Mouse (Mus musculus): Measurements from ENCODE around the gene Xlr4c. TPM values are rescaled to one million over a fixed set of nuclear protein-coding genes. Genes with fewer than 3 reads are reported as not detected.

Gene Xlr4c
- polyA plus RNA-seq (2012; rRNA removed), result 0.19 and 0.41 TPM in 2 replicates

DNA sequence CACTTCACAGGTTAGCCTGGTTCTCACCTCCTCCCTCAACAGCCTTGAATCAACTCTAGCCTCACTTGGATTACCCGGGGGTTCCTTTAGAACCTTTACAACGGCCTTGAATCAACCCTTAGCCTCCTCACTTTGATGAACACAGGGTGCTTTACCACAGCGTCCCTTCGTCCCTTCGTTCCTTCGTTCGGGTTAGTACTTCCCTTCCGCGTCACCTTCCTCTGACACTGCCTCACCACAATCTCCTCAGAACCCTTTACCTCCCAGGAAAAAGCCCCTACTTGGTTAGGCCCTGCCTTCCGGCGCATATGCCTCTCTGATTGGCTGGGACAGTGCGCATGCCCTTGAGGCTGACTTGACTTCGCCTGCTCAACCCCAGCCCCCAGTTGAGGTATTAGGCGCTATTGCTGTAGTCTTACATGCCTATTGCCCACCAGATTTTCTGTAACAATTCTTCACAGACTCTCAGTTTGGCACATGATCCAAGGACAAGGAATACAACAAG, at the start of gene Xlr4c:
Gene Xlr4c, minus strand, starts transcription at position 310 of the 505 bp plus-strand sequence.

DNA sequence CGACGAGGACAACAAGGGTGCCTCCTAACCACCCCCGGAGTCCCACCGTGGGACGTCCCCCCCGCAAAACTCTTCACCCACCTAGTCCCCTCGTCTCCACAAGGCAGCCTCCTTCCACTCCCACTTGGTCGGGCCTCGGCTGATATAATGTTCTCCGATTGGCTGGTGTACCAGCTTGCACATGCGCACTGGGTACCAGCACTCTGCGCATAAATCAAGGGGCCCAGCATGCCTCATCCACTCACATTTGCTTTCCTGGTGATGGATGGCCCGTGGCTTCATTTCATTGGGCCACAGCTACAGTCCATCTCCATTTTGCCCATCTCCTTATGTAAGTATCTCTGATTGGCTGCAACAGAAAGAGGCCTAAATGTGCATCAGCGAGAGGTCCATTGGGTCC, 22.3 kb upstream of the Xlr4c start, which contains the start of gene Xlr3c:
Gene Xlr3c, minus strand, starts transcription at position 121 of the 400 bp plus-strand sequence.

DNA sequence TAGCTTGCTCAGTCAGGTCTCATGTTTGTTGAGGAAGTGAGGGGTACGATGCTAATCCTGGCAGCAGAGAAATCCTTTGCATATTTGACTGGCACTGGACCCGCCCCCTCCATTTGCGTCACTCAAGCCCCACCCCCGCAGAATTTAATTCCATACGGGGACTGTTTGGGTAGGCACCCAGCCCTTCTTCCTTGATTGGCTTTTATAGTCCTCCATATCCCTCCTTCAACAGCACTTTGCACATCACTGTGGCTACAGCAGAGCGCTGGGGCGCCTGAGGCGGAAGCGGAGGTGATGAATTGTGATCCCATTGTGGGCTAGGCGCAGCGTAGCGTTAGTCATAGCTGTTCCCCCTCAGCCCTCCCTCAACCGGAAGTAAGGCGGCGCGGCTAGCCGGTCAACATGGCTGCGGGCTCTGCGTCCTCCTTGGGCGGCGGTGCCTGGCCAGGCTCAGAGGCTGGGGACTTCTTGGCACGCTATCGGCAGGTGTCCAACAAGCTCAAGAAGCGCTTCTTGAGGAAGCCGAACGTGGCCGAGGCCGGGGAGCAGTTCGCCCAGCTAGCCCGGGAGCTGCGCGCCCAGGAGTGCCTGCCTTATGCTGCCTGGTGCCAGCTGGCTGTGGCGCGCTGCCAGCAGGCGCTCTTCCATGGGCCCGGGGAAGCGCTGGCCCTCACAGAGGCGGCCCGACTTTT, 14.9 kb downstream of the Xlr4c start, which contains the start of gene F8a:
Gene F8a, plus strand, starts transcription at position 378 of the 692 bp plus-strand sequence.

DNA sequence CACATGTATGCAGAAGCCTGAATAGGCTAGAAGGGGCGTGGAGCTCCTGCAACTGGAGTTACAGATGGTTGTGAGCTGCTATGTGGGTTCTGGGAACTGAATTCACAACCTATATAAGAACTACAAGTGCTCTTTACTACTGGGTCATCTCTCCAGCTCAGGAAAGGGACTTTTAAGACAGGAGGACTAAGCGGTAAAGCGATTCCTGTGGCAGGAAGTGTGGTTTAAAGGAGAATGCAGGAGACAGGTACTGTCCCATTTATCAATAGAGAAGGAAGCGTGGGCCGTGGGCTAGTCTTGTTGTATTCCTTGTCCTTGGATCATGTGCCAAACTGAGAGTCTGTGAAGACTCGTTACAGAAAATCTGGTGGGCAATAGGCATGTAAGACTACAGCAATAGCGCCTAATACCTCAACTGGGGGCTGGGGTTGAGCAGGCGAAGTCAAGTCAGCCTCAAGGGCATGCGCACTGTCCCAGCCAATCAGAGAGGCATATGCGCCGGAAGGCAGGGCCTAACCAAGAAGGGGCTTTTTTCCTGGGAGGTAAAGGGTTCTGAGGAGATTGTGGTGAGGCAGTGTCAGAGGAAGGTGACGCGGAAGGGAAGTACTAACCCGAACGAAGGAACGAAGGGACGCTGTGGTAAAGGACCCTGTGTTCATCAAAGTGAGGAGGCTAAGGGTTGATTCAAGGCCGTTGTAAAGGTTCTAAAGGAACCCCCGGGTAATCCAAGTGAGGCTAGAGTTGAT, 28.9 kb downstream of the Xlr4c start, which contains the start of gene Xlr4b:
Gene Xlr4b, plus strand, starts transcription at position 515 of the 746 bp plus-strand sequence.

DNA sequence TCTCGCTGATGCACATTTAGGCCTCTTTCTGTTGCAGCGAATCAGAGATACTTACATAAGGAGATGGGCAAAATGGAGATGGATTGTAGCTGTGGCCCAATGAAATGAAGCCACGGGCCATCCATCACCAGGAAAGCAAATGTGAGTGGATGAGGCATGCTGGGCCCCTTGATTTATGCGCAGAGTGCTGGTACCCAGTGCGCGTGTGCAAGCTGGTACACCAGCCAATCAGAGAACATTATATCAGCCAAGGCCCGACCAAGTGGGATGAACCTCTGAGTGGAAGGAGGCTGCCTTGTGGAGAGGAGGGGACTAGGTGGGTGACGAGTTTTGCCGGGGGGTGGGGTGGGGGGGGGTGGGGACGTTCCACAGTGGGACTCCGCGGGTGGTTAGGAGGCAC, 51.0 kb downstream of the Xlr4c start, which contains the start of gene Xlr3b:
Gene Xlr3b, plus strand, starts transcription at position 274 of the 400 bp plus-strand sequence.

Other genes starting within 250 kb of the Xlr4c start
- gene Pnma5, start 206.0 kb downstream of the Xlr4c start, polyA plus RNA-seq (2012; rRNA removed), result 0.23 TPM in 1 of 2 replicates, not detected in the other
- gene Pnma3, start 178.3 kb downstream of the Xlr4c start, polyA plus RNA-seq (2012; rRNA removed), result not detected in 2 replicates
- gene Xlr4a, start 160.7 kb downstream of the Xlr4c start, polyA plus RNA-seq (2012; rRNA removed), result 1.2 and 5.0 TPM in 2 replicates
- 7.3 and 9.4 TPM in 2 replicates for gene Xlr3a, start 146.0 kb downstream of the Xlr4c start, polyA plus RNA-seq (2012; rRNA removed)
- gene Gm14685, start 126.1 kb downstream of the Xlr4c start, polyA plus RNA-seq (2012; rRNA removed), result 0.30 and 0.37 TPM in 2 replicates
- 0.12 TPM in 1 of 2 replicates, not detected in the other for gene Xlr5b, start 94.3 kb downstream of the Xlr4c start, polyA plus RNA-seq (2012; rRNA removed)
- gene DXBay18, start 93.7 kb downstream of the Xlr4c start, polyA plus RNA-seq (2012; rRNA removed), result 0.19 and 0.50 TPM in 2 replicates
- gene Spin2d, start 66.1 kb downstream of the Xlr4c start, polyA plus RNA-seq (2012; rRNA removed), result not detected in 2 replicates
- 6.0 and 6.9 TPM in 2 replicates for gene Xlr3b, start 50.9 kb downstream of the Xlr4c start, polyA plus RNA-seq (2012; rRNA removed)
- gene Xlr4b, start 28.8 kb downstream of the Xlr4c start, polyA plus RNA-seq (2012; rRNA removed), result 0.87 and 3.3 TPM in 2 replicates
- 2.0 and 2.2 TPM in 2 replicates for gene F8a, start 14.8 kb downstream of the Xlr4c start, polyA plus RNA-seq (2012; rRNA removed)
- not detected in 2 replicates for gene Xlr3c, start 22.3 kb upstream of the Xlr4c start, polyA plus RNA-seq (2012; rRNA removed)
- 0.13 and 0.38 TPM in 2 replicates for gene Xlr5a, start 49.8 kb upstream of the Xlr4c start, polyA plus RNA-seq (2012; rRNA removed)
- not detected in 2 replicates for gene Xlr5c, start 49.8 kb upstream of the Xlr4c start, polyA plus RNA-seq (2012; rRNA removed)
- not detected in 2 replicates for gene Gm45015, start 93.7 kb upstream of the Xlr4c start, polyA plus RNA-seq (2012; rRNA removed)
- 5.3 and 6.1 TPM in 2 replicates for gene Zfp275, start 99.5 kb upstream of the Xlr4c start, polyA plus RNA-seq (2012; rRNA removed)
- not detected in 2 replicates for gene Gm18336, start 155.6 kb upstream of the Xlr4c start, polyA plus RNA-seq (2012; rRNA removed)
- 0.01 TPM in 2 replicates for gene Zfp92, start 168.0 kb upstream of the Xlr4c start, polyA plus RNA-seq (2012; rRNA removed)
- gene Trex2, start 192.2 kb upstream of the Xlr4c start, polyA plus RNA-seq (2012; rRNA removed), result not detected in 2 replicates
- 19.4 and 21.1 TPM in 2 replicates for gene Haus7, start 215.9 kb upstream of the Xlr4c start, polyA plus RNA-seq (2012; rRNA removed)
- gene Bgn, start 240.5 kb upstream of the Xlr4c start, polyA plus RNA-seq (2012; rRNA removed), result 31.1 and 33.2 TPM in 2 replicates

Measured in liver, embryonic 18 days (tissue).